Mouse (Mus musculus): ENCODE results near the gene Fam161a.

GRCm38 (mm10) chr11:23007481-23008180, at the start of gene Fam161a:
- no peak for TF ChIP-seq EP300 (IDR thresholded peaks at IDR 0.05; ENCODE audit: low read depth)
- TF ChIP-seq CTCF (IDR thresholded peaks at IDR 0.05; ENCODE audit: low read depth) = no peak
